Mouse (Mus musculus) lung, postnatal 0 days (tissue): Measurements from ENCODE around the gene Tldc1. TPM values are rescaled to one million over a fixed set of nuclear protein-coding genes. Genes with fewer than 3 reads are reported as not detected.

Experiments used
- ATAC-seq: fragments of 200-750 bp; cut with Nextera tagmentation; 2 replicates; pipeline ENCODE4 v1.8.0; 2017; ENCODE audit warnings: moderate library complexity
- DNase-seq: peaks from one replicate; pipeline ENCODE4 v3.0.0-alpha.2; 2016; ENCODE audit warnings: low spot score
- H3K27ac ChIP-seq: fragments of 300-500 bp; sonication (generic); 2 replicates; pipeline ENCODE4 v1.5.1; 2014; ENCODE audit warnings: antibody characterized with exemption, mild to moderate bottlenecking, low read length, mixed read lengths
- H3K27me3 ChIP-seq: fragments of 300-500 bp; sonication (generic); replicated peaks from 2 replicates; pipeline ENCODE4 v1.6.1; 2014; ENCODE audit warnings: low read length, mixed read lengths; ENCODE audit not compliant: insufficient read depth
- H3K36me3 ChIP-seq: fragments of 300-500 bp; sonication (generic); 2 replicates; pipeline ENCODE4 v1.6.1; 2014; ENCODE audit warnings: low read length, mixed read lengths; ENCODE audit not compliant: insufficient read depth
- H3K4me1 ChIP-seq: fragments of 300-500 bp; sonication (generic); 2 replicates; pipeline ENCODE4 v1.6.1; 2014; ENCODE audit warnings: antibody characterized with exemption, low read depth, low read length, mixed read lengths; ENCODE audit not compliant: insufficient read depth
- H3K4me2 ChIP-seq: fragments of 300-500 bp; sonication (generic); replicated peaks from 2 replicates; pipeline ENCODE4 v1.6.1; 2014; ENCODE audit warnings: low read depth, mild to moderate bottlenecking, low read length, moderate library complexity, mixed read lengths
- H3K4me3 ChIP-seq: fragments of 300-500 bp; sonication (generic); 2 replicates; pipeline ENCODE4 v1.5.1; 2014; ENCODE audit warnings: low read depth, low read length
- H3K9ac ChIP-seq: fragments of 300-500 bp; sonication (generic); replicated peaks from 2 replicates; pipeline ENCODE4 v1.6.1; 2014; ENCODE audit warnings: low read depth, mild to moderate bottlenecking
- H3K9me3 ChIP-seq: fragments of 300-500 bp; sonication (generic); 2 replicates; pipeline ENCODE4 v1.6.1; 2016; ENCODE audit warnings: low read length, mixed read lengths
- CTCF ChIP-seq: IDR thresholded peaks from 2 replicates; pipeline ENCODE4 v1.5.1; 2016; ENCODE audit warnings: antibody characterized with exemption, mild to moderate bottlenecking
- EP300 ChIP-seq: IDR thresholded peaks from 2 replicates; pipeline ENCODE4 v1.6.1; 2016; ENCODE audit warnings: antibody characterized with exemption, mild to moderate bottlenecking, control low read depth
- WGBS: fragments of 180-500 bp; shearing (Covaris S2); extraction: QIAGEN DNeasy Blood & Tissue Kit; methylation state at CpG from one replicate; pipeline ENCODE4 v1.1.7; 2014; 5-methylcytosine and 5-hydroxymethylcytosine counted together
- polyA plus RNA-seq: library from polyadenylated mRNA; unstranded; fragments of >200 nt; fragmentation: Nextera tagmentation; extraction: Ambion mirVana; gene quantifications from 2 replicates; pipeline ENCODE4 v1.2.1, GENCODE M21; 2015

The Tldc1 gene
- polyA plus RNA-seq, 1 experiment from 2014 or later: 7.9 TPM

DNA sequence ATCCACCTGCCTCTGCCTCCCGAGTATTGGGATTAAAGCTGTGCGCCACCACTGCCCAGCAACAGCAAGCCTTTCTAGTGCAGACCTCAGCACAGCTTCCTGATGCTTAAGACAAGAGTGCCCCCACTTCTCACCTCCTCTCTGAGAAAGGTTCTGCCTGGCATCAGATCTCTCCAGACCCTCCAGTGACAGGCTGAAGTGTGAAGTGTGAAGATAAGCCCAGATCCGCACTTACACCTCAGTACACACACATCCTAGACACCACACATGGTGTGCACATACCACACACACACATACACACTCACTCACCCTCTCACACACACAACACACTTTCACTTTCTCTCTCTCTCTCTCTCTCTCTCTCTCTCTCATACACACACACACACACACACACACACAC, 8.7 kb upstream of the Tldc1 start:
- Histone ChIP-seq H3K27ac (no peak overlapping the region), H3K9me3 (no peaks in the 10 kb centered on the region), H3K4me1 (peaks cover 3% of the 10 kb centered on the region; the same call in 1 of the 2 replicates), H3K36me3 (no peaks in the 10 kb centered on the region), H3K9ac (no peak overlapping the region), H3K4me3 (no peak overlapping the region), H3K27me3 (no peaks in the 10 kb centered on the region), H3K4me2 (no peak overlapping the region)
- 51% methylated on average over 3 of the region's 3 CpGs for WGBS
- TF ChIP-seq CTCF (no peak), EP300 (no peak)
- no peak for ATAC-seq
- no peak for DNase-seq

DNA sequence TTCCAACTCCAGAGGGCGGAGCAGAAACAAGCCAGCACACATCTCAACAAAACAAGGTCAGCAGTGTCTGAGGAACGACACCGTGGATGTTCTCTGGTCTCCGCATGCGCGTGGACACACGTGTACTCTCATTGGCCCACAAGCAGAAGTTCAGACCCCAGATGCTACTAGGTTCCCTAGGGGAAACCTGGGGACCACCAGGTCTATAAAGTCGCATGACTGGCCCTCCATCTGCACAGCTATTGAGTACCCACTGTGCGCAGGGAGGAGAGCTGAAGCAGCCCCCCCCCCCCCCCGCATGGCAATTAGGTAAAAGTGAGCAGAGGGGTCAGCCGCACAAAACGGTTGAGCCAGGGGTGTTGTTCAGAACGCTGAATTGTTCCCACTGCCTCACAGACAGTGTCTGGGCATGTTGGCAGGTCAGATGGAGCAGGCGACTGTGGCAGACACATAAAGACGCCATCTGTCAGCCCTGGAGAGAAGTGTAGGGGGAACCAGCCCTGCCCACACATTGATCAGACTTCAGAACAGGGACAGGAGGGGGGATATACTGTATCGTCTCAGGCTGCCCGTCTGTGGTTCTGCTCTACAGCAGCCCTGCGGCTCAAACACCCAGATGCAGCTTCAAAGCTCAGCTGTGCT, 7.7 kb upstream of the Tldc1 start:
- ATAC-seq: no peak
- Histone ChIP-seq H3K27ac (no peak overlapping the region), H3K4me3 (no peak overlapping the region), H3K4me2 (no peak overlapping the region), H3K27me3 (no peaks in the 10 kb centered on the region), H3K9me3 (no peaks in the 10 kb centered on the region), H3K9ac (no peak overlapping the region), H3K4me1 (no peaks in the 10 kb centered on the region), H3K36me3 (no peaks in the 10 kb centered on the region)
- WGBS: 59% methylated on average over 18 of the region's 18 CpGs
- TF ChIP-seq CTCF: no peak
- DNase-seq: no peak

DNA sequence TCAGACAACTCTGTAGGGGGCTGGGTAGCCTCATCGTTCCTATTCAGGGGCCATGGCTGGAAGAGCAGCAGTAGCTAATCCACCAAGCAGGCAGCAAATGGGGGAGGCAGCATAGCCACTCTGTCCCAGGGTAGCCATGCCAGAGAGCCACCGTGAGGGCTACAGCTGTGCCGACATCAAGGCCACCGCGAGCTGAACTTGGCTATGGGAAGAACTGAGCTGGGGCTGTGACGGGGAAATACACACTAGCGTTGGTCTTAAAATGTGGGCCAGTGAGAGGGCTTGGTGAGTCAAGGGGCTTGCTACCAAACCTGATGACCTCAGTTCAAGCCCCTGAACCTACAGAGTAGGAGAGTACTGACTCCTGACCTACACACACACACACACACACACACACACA, 6.5 kb upstream of the Tldc1 start:
- no peak for TF ChIP-seq EP300
- TF ChIP-seq CTCF: no peak
- Histone ChIP-seq H3K4me2 (no peak overlapping the region), H3K4me1 (no peaks in the 10 kb centered on the region), H3K9me3 (no peaks in the 10 kb centered on the region), H3K9ac (no peak overlapping the region), H3K27me3 (no peaks in the 10 kb centered on the region), H3K36me3 (no peaks in the 10 kb centered on the region), H3K4me3 (no peak overlapping the region), H3K27ac (no peak overlapping the region)
- DNase-seq: no peak
- ATAC-seq: no peak
- WGBS: 71% methylated on average over 7 of the region's 7 CpGs

DNA sequence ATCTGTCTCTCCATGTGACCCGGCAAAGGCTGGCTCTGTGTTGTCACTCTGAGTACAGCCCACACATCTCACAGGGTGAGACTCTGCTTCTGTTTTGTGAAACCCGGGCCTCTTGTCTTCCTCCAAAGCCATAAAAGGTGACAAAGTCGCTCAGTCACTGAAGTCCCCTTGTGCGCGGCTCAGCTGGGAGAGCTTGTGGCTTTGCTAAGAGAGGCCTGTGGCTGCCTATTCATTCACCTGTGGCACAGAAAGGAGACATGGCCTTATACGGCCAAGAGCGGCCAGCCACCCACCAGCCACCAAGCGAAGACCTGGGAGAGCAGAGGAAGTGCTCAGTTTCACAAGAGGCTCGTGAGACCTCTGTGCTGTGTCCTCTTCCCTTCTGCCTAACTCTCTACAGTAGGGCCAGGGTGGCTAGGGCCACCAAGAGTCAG, 5.9 kb upstream of the Tldc1 start:
- ATAC-seq (no peak), DNase-seq (peak; percentile 36)
- Histone ChIP-seq H3K36me3 (no peaks in the 10 kb centered on the region), H3K27ac (no peak overlapping the region), H3K4me2 (no peak overlapping the region), H3K9ac (no peak overlapping the region), H3K4me3 (no peak overlapping the region), H3K4me1 (no peaks in the 10 kb centered on the region), H3K27me3 (no peaks in the 10 kb centered on the region), H3K9me3 (no peaks in the 10 kb centered on the region)
- WGBS: 57% methylated on average over 9 of the region's 9 CpGs
- TF ChIP-seq EP300: no peak
- no peak for TF ChIP-seq CTCF

DNA sequence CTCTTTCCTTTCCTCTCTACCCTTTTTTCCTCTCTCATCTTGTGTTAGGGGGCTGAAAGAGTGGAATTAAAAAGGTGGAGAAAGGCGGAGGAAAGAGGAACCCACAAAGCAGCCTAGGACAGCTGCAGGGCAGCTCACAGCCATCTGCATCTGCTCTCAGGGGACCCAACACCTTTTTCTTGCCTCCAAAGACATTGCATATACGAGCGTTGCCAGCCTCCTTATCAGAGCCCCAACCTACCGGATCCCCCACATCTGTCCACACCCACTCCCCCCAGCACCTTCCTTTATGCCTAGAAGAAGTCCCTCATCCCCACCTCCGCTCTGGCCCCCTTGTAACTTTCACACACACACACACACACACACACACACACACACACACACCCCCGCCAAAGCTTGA, 5.4 kb upstream of the Tldc1 start:
- no peak for ATAC-seq

DNA sequence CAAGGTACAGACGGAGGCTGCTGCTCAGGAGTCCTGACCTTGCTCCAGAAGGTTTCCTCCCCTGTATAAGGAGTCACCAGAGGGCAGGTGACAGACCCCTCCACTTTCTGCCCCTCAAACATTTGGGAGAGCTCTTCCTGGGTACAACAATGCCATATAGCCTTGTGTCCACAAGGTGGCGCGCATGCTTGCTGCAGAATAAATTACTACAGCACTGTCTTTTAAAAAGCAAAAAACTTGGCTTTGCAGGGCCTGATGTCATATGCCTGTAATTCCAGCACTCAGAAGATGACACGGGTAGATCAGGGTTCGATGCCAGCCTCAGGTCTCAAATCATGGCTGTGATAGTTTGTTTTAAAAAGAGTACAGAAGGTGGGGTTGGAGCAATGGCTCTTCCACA, 4.5 kb upstream of the Tldc1 start:
- Histone ChIP-seq H3K9ac (no peak overlapping the region), H3K9me3 (no peaks in the 10 kb centered on the region), H3K4me2 (no peak overlapping the region), H3K4me1 (peaks cover 3% of the 10 kb centered on the region; the same call in 1 of the 2 replicates), H3K4me3 (no peak overlapping the region), H3K27me3 (no peaks in the 10 kb centered on the region), H3K36me3 (no peaks in the 10 kb centered on the region), H3K27ac (no peak overlapping the region)
- TF ChIP-seq CTCF (peak; percentile 97), EP300 (no peak)
- DNase-seq (peak; percentile 92), ATAC-seq (no peak)
- WGBS: 6% methylated on average over 5 of the region's 5 CpGs

More for the DNA sequence above, 5.4 kb upstream of the Tldc1 start:
- Histone ChIP-seq H3K36me3 (no peaks in the 10 kb centered on the region), H3K4me1 (no peaks in the 10 kb centered on the region), H3K27ac (no peak overlapping the region), H3K9me3 (no peaks in the 10 kb centered on the region), H3K4me2 (no peak overlapping the region), H3K9ac (no peak overlapping the region), H3K4me3 (no peak overlapping the region), H3K27me3 (no peaks in the 10 kb centered on the region)
- DNase-seq: no peak
- 79% methylated on average over 6 of the region's 6 CpGs for WGBS
- TF ChIP-seq EP300: no peak
- TF ChIP-seq CTCF: no peak
